Mouse (Mus musculus) kidney, postnatal 14 days (tissue): ENCODE results near the gene Wee2.

ENCODE experiments used
- DNase-seq: peaks from one replicate; pipeline ENCODE4 v3.0.0; 2022; ENCODE audit warnings: mixed read lengths

The Wee2 gene

DNA sequence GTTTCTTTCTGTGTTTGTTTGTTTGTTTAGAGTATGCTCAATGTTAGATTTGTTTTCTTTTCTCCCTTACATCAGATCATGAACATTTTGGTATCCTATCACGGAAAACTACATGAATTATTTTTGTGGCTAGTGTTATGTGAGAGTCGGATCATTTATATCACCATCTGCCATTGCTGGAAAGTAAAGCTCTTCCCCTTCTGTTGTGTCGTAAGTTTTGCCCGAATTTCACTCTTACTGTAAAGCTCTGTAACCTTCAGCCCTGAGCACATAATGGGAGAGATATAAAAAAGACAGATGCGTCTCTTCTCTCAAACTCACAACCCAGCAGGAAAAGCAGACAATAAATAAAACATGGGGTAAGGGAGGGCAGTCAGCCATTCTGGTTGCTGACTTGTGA is at the start of gene Wee2:
TSS of gene Wee2 (plus strand) at position 153 of the 400 bp plus-strand sequence.
- no peak for DNase-seq

DNA sequence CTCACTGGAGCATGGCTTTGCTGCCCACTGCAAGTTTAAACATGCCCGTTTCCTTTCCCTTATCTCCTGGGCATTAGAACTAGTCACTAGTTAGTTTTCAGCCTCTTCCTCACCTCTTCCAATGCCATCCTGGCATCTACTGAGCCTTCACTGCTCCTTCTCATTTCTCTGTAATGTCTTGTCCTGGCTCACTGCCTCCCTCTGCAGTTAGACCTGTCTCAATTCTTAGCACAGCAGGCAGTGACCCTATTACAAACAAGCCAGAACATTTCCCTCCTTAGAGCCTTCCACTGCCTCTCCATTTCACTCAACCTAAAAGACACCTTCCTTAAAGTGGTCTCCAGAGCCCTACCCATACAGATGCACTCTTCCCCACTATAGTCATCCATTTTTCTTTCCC is 47.9 kb upstream of the Wee2 start:
- no peak for DNase-seq

DNA sequence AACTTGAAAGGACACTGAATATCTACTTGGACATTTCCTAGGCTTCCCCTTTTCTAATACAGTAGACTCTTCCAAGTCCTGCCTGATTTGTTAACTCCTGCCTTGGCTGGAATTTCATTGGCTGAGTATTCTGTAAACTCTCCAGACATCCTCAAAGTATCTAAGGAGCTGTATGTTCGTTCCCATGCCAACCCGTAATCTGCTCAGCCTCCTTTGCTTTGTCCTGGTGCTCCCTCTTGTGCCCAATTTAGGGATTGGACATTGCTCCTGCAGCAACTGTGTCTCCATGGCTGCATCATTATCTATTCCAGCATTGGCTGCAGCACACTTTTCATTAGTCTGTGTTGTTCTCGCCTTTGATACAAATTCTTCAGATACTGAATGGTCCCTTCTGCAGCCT is 45.7 kb upstream of the Wee2 start:
- DNase-seq = peak; percentile 59

- DNase-seq = no peak
Measured at GRCm38 (mm10) chr6:40402031-40402430, 36.9 kb upstream of the Wee2 start.

DNA sequence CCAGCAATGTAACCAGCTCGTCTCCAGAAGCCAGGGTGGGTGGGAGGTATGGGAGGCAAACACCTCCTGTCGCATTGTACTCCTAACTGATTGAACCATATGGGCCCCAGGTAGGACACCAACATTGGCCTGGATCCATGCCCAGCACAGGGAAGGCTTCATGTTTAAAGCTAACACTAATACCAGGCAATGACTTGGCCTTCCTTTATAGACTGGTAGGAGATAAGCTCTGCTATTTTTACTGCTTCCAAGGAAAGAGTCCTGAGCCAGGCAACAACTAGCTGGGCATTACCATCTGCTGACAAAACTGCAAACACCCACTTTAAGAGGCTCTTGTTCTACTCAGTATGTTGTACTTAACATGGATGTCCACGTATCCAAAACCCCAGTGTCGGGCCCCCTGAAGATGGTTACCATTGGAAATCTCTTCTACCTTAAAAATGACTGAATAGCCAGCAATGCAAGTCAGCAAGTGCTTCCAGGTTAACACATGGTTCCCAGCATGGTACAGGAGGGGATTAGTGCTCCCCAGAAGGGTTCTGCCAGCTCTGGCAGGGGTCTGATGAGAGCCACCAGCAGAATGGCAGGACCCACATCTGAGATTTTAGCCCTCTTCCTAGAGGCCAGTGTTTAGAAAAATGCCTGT is 35.1 kb upstream of the Wee2 start:
- DNase-seq = no peak

GRCm38 (mm10) chr6:40411085-40411484 is 27.8 kb upstream of the Wee2 start:
- no peak for DNase-seq

DNA sequence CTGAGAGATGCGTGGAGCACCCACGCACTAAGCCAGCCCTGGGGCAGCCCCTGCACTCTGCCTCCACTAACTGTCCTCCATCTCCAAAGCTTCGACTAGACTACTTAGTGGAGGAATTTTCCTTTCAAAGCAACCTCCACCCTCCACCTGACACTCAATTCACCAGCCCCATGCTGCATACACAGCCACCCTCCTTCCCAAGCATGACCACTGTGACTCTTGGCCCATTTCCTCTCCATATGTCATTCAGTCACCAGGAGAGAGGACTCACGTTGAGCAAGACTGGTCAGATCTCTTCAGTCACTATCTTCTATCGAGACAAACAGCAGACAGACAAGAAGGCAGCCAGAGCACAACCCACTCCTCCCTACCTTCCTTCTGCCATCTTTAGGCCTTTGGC is 25.8 kb upstream of the Wee2 start:
- DNase-seq = no peak

DNA sequence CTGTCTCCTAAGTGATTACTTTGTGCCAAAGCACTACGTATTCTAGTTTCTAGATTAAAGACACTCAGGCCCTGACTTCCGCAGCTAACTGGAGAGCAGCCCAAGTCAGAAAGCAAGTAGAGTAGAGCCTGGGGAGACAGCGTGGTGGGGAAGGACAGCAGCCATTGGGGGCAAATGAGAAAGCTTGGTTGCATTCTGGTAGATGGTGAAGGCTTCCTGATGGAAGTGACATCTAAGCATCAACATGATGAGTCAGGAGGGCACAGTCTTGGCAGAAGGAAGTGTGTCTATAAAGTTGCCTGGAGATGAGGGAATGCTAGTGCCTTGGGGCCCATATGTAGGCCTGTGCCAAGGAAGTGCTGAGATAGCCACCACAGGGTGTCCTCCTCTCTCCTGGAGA is 25.3 kb upstream of the Wee2 start:
- no peak for DNase-seq

DNA sequence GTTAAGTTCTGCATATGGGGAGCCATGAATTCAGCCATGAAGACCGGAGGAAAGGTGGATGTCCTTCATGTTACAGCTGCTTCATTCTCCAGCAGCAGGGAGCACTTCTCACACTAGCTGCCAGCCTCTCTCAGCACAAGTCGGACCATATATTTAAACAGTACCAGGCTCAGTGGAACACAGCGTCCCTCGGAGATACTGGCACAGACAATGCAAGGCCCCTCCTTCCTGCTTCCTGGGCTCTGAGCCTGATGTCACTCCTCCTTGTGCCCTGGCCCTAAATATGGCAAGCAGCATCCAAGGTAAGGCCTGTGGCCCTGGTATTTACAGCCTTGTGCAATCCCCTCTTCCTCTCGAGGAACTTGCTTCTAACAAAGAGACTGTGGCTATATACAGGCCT is 23.1 kb upstream of the Wee2 start:
- DNase-seq = no peak

- no peak for DNase-seq
Measured at GRCm38 (mm10) chr6:40418386-40418785, 20.5 kb upstream of the Wee2 start.

GRCm38 (mm10) chr6:40421099-40421498 is 17.8 kb upstream of the Wee2 start:
- DNase-seq = no peak

DNA sequence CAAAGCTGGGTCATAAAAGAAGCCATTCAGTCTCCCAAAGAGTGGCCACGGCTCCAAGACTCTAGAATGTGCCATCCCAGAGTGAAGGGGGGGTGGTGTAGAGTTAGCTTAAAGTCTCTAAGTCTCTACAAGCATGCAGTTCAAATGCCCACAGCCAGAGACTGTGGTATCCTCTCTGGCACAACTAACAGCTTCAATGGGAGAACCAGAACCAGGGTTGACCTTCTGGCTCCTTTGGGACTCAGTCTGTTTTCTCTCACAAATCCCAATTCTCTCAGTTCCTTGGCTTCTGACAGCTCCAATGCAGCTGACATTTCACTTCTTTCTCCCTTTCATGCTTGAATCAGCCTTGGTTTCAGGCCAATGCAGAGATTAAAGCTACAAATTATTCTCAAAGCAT is 15.9 kb upstream of the Wee2 start:
- no peak for DNase-seq

DNA sequence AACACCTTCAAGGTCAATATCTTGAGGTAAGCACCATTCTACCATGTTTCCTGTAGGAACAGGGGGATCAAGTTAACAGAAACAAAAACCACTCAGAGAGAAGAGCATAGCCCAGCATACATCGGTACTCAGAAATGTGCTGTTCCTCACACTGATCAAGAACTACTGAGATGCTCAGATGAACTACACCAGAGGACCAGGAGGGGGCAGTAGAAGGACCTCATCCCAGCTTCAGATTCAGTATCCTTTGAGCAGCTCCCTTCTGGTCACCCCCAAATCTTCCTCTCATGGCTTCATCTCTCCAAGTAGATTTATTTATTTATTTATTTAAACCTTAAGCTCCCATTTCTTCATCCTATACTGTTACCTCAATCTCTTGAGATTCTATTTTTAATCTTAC is 15.1 kb upstream of the Wee2 start:
- DNase-seq = peak; percentile 39

GRCm38 (mm10) chr6:40427441-40427840 is 11.4 kb upstream of the Wee2 start:
- no peak for DNase-seq

GRCm38 (mm10) chr6:40428696-40429095 is 10.2 kb upstream of the Wee2 start:
- DNase-seq = no peak

GRCm38 (mm10) chr6:40429521-40429931 is 9.4 kb upstream of the Wee2 start:
- no peak for DNase-seq

GRCm38 (mm10) chr6:40430251-40430650 is 8.6 kb upstream of the Wee2 start:
- DNase-seq = no peak

DNA sequence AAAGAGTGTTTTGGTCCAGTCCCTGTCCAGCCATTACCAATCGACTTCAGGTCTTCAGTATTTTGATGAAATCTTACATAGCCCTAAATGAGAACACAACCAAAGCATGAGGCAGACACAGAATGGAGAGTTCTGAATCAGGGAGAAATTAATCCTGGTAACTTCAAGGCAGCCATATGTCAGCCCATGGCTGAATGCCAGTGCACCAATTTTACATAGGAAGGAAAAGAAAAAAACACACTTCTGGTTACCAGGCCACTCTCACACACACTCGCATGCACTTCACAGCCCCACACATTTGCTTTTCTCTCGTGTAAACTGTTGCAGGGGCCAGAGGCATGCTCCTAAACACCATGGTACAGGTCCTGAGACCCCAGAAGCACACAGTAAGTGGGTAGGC is 8.0 kb upstream of the Wee2 start:
- DNase-seq = no peak

- DNase-seq = no peak
Measured at GRCm38 (mm10) chr6:40431356-40431755, 7.5 kb upstream of the Wee2 start.

- DNase-seq = no peak
Measured at GRCm38 (mm10) chr6:40431812-40432211, 7.1 kb upstream of the Wee2 start.

GRCm38 (mm10) chr6:40432346-40433275 is 6.3 kb upstream of the Wee2 start:
- no peak for DNase-seq

DNA sequence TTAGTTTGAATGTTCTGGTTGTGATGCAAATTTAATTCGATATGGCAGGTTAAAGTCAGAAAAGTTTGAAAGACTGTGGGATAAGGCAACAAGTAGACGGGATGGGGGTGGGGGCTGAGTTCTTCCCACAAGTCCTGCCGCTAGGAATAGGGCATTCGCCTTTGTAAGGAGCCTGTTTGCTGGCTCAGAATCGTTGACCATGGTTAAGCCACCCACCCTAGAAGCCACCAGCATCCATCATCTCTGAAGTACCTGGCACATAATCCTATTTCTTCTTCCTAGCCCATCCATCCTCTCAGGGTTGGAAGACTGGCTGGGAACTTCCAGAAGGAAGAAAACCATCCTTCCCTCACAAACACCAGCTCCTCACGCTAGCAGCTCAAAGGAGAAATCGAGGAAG is 4.2 kb upstream of the Wee2 start:
- DNase-seq = no peak

DNA sequence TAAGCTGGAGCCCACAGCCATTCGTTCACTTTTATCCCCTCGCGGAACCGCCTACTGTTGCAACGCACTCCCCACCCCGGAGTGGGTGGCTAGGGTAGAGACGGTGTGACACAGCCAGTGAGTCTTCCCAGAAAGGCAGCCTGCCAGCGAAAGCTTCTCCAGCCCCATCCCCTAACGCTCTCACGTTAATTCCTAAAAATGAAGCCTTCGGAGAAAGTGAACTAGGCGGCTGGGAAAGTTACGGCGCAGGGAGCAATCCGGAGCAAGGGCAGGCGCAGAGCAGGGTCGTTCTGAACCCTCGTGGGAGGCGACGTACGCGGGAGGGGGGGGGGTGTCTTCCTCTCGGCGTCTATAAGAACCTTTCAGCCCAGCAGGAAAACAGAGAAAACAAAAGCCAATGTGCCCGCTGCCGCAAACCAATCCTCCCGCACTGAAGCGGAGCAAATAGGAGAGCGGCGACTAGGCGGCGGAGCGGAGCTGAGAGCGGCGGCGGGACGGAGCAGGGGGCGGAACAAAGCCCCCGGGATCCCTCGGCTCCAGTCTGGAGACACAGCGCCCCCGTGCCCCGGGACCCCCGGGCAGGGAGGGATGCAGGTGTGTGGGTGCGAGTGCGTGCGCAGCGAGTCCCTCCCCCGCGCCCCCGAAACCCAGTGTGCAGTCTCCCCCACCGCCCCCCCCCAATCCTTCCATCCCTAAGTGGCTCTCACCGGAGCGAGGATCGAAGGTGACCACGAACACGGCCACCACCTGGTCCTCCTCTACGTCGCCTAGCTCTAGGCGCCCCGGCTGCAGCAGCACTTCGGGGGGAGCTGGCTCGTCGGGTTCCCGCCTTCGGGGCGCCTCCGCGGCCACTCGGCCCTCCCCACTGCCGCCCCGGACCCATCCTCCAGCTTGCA is 3.5 kb upstream of the Wee2 start:
- DNase-seq = peak; percentile 41
